Mouse (Mus musculus): ENCODE data around the gene Gm49601.

- no peak for TF ChIP-seq POLR2A (IDR thresholded peaks at IDR 0.05; ENCODE audit: borderline replicate concordance, low read depth, low read length)
- no peak for TF ChIP-seq CTCF (IDR thresholded peaks at IDR 0.05; ENCODE audit: low read depth, low read length)
Observed at GRCm38 (mm10) chr16:18649126-18649525, 22.9 kb upstream of the Gm49601 start.
